Comparison of ENCODE assay signal across 16 mouse cellular contexts in the genomic region with DNA sequence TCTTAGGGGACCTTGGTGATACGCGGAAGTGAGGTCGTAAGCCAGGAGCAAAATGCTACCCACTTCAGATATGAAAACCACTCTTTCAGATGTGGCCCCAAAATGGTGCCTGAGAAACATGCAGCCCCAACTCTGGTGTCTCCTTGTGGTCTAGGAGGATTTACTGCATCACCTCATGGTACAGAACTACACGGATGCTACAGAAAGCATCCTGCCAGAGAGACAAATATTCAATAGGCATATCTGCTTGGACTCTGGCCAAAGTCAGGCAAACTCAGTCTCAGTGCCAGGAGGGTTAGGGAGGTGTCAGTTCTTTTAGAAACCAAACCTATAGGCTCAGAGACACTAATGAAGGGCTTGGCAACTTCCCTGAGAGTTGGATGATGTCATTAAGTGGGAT.
"Had no signal": no experiment of that assay in that cellular context is flagged by ENCODE, and none has a peak within 500 bp of the region (broad histone marks: within the 10 kb centered on the region; RNA-seq: fewer than 3 reads in every experiment).

No protein-coding gene starts in this region.

- H3K36me3 ChIP-seq: neural tube, embryonic 13.5 days; neural tube, embryonic 15.5 days; stomach, embryonic 15.5 days had no signal

- H3K27ac ChIP-seq: neural tube, embryonic 13.5 days; neural tube, embryonic 15.5 days; stomach, embryonic 15.5 days; stomach, postnatal 0 days had no signal

- H3K4me3 ChIP-seq: neural tube, embryonic 13.5 days; neural tube, embryonic 15.5 days; stomach, embryonic 15.5 days had no signal

- H3K9me3 ChIP-seq: neural tube, embryonic 13.5 days; neural tube, embryonic 15.5 days; stomach, embryonic 15.5 days had no signal

- H3K27me3 ChIP-seq: neural tube, embryonic 13.5 days; neural tube, embryonic 15.5 days; stomach, embryonic 15.5 days had no signal

- DNase-seq: retina, postnatal 1 day; right cerebral cortex, adult 18-20 months; right cerebral cortex, postnatal 14 days; right cerebral cortex, postnatal 25 days; right cerebral cortex, postnatal 4 days; spleen, adult 18-20 months; thymus, adult 18-20 months; thymus, adult 2 months; thymus, postnatal 14 days; thymus, postnatal 25 days; thymus, postnatal 36 days; thymus, postnatal 4 days had no signal

- H3K4me1 ChIP-seq: stomach, embryonic 15.5 days had no signal
